Mouse (Mus musculus): Measurements from ENCODE around the gene Arfgap3.

DNA sequence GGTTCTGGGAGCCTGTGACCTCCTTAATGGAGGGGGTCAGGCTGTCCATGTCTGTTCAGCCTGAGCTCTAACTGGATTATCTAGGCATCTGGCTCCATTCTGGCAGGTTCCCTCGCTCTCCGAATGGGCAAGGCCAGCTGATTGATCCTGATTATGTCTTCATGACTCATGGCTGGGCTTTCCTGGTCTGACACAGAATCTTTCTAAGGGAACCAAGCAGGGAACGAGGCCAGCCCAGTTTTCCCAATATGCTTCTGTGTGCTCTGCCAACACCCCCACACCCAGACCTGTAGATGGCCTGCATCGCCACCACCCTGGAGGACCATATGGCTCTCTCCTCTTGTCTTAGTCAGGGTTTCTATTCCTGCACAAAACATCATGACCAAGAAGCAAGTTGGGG, 72.6 kb downstream of the Arfgap3 start:
- no peak for TF ChIP-seq EP300 (IDR thresholded peaks at IDR 0.05; ENCODE audit: low read depth)
- TF ChIP-seq CTCF (IDR thresholded peaks at IDR 0.05; ENCODE audit: low read depth), result no peak

Data from heart, postnatal 0 days (tissue).